Mouse (Mus musculus) heart, postnatal 10 days (tissue): ENCODE results near the gene Ddias. TPM values are rescaled to one million over a fixed set of nuclear protein-coding genes. Genes with fewer than 3 reads are reported as not detected.
"Not testable (repeated sequence)": the region's sequence is repeated elsewhere in the genome, so short reads cannot be mapped to it uniquely, and the experiment has no call there.

ENCODE experiments used
- DNase-seq, 2 experiments: peaks; one replicate each; pipeline ENCODE4 v3.0.0; 2021
- intact Hi-C: fragments of 180-260 bp; cut with DNase I; formaldehyde crosslinking; loops from one replicate; pipeline ENCODE4 v1.15.1; 2025
- total RNA-seq, 2 experiments: library from RNA; stranded (reverse); gene quantifications; 2 replicates each; pipeline ENCODE4 v1.2.3; 2021

Gene Ddias
- total RNA-seq, result 1 to 10 TPM; 2.2 to 3.0 TPM

DNA sequence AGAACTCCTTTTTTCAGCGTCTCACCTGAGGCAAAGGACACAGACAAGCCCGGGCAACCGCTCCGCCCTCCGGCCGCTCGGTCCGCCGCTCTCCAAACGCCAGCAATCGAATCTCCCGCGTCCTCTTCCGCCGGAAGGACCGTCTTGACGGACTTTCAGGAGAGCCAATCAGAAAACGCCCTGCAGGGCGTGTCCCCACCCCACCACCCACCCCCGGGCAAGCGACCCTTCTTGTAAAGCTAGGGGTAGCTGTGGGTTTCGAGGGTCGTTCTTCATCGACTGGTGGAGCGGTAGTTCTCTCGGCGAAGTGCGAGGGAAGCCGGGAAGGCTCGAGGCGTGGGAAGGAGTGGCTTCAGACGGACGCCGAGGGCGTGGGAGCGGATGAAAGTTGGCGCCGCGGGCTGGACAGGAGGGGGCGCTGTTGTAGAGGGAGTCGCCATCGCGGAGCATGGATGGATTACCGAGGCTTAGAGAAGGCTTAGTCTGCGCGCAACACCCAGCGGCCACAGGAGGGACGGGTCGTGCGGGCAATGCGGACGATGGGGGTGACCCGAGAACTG lies at the start of gene Ddias, which contains the start of gene Prcp:
Gene Ddias (minus strand): TSS at position 132 of the 560 bp plus-strand sequence.
Gene Prcp (plus strand): TSS at position 355 of the 560 bp plus-strand sequence.
- intact Hi-C loops, result loop anchor here (1.0 to 5.0 kb wide), 4 partner anchors 19 to 132 kb away; partner anchors contain the start of gene Rab30

DNA sequence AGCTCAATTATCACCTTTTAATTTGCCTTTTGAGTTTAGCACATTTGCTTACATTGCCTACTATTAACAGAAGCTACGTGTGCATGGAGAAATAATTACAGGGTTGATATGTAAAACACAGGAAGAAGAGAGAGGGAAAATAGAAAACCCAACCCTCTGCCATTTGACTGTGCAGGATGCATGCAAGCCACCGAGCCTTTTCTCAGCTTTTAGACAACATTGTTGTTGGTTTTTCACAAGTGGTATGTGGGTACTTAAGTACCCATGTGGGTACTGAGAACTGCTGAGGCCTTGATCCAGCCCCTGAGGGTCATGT lies 46.8 kb upstream of the Ddias start:
- no peak for DNase-seq
- intact Hi-C loops, result no loop called here

More for the DNA sequence above, at the start of gene Ddias, which contains the start of gene Prcp:
- peak; percentile 96 to 98 for DNase-seq

DNA sequence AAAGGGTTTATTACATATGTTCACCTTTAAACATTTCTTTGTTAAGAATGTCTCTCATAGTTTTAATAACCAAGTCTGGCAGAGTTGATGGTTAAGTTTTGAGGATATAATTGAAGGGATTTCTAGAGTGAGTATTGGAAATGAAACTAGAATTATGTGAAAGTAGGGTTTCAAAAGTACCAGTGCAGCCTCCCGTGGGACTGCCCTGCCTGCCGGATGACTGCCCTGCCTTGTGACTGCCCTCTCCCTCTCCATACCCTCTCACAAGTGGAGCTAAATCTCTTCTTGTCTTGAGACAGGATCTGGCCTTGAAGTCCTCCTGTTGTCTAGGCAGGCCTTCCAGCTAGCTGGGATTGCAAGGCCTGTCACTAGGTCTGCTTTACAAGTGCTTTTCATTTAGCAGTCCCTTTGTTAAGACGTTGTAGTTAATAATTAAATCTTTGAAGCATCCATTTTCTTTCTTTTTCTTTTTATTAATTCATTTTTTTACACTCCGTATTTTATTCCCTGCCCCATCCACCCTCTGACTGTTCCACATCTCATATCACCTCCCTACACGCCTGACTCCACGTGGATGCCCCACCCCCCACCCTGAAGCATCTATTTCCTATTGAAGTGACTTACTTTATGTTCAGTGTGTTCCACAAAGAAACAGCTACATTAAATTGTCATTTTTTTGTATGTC lies 46.3 kb upstream of the Ddias start:
- DNase-seq, result no peak
- intact Hi-C loops, result no loop called here

DNA sequence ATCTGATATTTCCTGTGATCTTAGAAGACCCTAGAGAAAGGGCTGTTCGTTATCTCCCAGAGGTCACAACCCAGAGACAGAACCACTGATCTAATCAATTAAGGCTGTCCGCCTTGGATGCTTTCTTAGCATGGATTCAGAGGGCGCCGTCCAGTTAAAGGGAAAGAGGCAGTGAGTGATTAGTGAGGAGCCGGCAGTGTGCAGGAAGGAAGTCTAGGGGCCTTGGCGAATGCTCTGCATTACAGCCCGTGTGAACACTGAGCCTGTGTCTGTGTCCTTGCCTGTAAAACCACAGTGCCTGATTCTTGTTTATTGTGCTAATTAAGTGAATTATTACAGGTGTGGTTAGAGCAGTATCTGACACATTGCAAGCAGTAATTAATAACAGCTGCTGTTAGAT lies 30.2 kb upstream of the Ddias start:
- not testable (repeated sequence) for DNase-seq

DNA sequence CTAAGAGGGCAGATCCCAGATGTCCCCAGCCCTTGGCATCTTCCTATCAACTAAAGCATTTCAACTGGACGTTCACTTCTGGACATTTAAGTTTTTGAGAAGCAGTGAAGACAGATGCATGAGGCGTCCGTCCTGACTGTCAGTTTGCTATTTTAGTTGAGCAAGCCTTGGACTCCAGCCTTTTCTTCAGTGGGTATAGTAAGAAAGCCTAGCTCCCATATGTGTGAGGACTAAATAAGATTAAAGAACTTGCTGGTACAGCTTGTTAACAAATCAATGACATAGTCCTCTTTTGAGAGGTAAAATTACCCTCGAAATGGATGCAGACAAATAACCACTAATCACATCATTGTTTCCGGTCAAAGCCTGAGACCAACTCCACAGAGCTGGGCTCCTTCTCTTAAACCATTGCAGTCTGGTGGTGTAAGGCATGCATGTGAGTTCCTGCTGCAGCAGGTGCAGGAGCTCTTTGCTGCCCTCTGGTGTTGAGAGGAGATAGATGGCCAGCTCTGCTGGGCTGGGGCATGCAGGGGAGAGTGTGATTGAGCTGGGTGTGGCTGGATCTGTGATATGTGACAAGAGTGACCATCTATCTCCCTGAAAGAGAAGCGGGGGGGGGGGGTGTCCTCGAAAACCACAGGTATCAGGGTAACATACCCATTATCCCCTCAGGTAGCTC lies 29.5 kb upstream of the Ddias start:
- peak; percentile 71 to 80 for DNase-seq
- intact Hi-C loops, result loop anchor here (1.0 kb wide), 1 partner anchor 29 kb away; the partner anchor contains the start of genes Ddias and Prcp

More for the DNA sequence above, 30.2 kb upstream of the Ddias start:
- intact Hi-C loops, result not testable (repeated sequence)

DNA sequence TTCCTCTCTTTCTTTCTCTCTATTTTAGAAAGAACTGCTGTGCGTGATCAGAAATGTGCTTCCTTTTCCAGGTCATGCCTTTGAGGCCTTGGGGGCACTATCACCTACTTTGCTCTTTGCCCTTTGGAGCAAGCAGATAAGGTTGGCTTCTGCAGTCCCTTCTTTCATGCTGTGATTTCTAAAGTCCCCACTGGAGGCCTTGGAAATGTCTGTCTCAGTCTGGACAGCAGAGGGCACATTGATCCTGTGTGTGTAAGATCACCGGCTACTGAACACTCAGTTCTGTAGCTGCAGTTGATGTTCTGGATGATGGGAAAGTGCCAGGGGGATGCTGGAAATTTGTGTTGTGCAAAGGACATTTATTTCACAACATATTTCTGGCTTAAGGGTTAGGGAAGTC lies 23.0 kb upstream of the Ddias start:
- DNase-seq, result peak; percentile 41 to 55
- intact Hi-C loops, result loop anchor here (2.0 to 5.0 kb wide), 2 partner anchors 65 to 200 kb away; no protein-coding TSS in a partner anchor

DNA sequence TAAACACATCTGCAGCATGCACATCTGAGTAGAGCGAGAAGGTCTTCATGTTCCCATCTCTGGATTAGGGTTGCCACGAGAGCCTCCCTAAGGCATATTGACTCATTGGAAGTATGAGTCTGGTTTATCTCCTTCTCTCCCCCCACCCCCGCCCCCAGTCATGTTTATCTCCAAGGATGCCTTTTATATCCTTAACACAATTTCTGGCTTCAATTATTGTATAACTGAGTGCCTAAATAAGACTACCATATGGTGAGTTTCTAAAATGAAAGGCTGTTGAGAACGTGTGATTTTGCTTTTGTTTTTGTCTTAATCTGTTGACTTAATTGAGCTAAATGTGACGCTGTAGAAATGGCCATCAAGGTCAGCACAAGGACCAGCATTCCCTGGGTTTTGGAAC lies 22.0 kb upstream of the Ddias start:
- DNase-seq, result no peak

DNA sequence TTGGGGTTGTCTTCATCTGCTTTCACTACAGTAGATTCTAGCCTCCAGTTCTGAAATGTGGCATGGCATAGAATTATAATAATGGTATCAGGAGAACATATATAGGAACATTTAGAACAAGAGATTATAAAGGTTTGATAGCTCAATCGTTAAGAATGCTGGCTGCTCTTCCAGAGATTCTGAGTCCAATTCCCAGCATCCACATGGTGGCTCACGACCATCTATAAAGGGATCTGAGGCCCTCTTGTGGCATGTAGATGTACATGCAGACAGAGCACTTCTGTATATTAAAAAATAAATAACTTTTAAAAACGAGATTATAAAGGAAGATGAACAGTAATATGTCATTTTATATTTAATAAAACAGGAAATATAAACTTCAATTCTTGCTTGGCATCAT lies 19.4 kb upstream of the Ddias start:
- intact Hi-C loops, result loop anchor here (1.0 kb wide), 1 partner anchor 19 kb away; the partner anchor contains the start of genes Ddias and Prcp
- DNase-seq, result no peak

More for the DNA sequence above, 22.0 kb upstream of the Ddias start:
- intact Hi-C loops, result loop anchor here (2.0 to 5.0 kb wide), 2 partner anchors 66 to 201 kb away; no protein-coding TSS in a partner anchor

DNA sequence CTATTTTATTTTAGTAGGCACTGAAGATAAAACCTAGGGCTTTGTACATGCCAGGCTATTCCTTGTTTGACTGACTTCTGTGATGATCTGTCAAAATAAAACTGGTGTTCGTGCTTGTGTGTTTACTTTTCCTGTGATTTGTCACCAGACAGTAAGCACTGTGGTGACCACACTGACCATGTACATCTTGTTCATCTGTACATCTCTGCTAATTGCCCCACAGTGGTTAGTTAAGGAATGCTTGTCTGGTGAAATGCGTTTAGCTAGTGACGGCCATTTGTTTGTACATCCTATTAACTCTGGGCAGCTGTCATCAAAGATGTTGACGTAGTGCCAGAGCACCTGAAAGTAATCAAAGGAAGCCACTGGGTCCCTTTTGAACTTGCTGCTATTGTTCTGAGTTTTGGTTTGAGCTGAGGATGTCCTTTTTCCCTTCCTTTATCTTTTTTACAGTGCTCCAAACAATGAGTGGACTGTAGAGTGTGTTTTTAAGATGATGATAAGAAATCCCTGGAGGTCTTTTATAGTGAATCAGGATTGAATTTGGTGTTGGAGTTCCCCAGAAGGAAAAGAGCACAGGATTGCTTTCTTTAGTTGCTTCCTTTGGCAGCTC lies 16.7 kb upstream of the Ddias start:
- intact Hi-C loops, result no loop called here

DNA sequence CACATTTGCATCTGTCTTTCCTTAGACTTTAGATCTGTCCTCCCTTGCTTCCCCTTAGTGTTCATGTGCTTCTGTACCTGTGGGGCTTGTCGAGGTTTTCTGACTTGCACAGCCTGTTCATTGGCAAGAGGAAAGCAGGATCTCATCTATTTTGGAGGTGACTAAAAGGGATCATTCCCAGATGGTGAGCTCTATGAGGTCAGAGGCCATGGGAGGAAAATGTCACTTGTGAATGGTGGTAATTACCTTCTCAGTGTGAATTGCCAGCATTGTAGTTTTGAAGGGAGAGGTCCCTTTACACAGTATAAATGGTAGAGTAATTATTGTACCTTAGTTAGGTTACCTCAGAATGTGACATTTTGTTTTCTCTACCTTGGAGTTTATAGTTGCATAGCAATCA lies 16.2 kb upstream of the Ddias start:
- no peak for DNase-seq
- intact Hi-C loops, result no loop called here

More for the DNA sequence above, 16.7 kb upstream of the Ddias start:
- peak in 1 of 2 experiments; percentile 35 for DNase-seq

DNA sequence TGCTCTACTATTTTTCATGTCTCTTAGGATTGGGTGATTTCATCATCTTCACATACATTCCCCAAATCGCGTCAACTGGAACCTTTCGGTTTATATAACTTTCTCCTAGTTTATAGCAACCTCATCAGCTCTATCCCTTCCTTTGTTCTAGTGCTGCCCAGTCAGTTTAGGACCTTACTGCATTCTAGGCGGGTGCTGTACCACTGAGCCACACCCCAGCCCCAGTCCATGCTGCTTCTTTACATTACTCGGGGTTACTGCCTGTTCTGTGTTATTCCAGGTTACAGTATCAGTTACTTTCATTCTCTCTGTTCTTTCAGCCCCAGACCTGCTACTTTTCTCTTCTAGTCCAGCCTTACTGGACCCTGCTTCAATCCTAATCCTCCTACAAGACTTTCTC lies 13.2 kb upstream of the Ddias start:
- intact Hi-C loops, result no loop called here

DNA sequence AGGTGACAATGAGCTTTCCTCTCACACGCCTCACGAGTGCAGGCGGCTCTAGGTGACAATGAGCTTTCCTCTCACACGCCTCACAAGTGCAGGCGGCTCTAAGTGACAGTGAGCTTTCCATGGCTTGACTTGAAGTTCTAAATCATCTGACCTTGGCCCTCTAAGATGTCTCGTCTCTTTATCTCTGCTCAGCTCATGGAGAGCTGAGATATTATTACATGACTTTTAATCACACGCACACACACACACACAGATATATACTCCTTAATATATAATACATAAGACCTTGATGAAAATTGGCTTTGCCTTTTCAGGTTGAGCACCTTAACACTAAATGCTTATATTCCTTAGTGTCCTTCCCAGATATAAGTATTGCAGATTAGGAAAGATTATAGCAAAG lies 12.8 kb upstream of the Ddias start:
- intact Hi-C loops, result no loop called here
- no peak for DNase-seq

More for the DNA sequence above, 13.2 kb upstream of the Ddias start:
- DNase-seq, result no peak

DNA sequence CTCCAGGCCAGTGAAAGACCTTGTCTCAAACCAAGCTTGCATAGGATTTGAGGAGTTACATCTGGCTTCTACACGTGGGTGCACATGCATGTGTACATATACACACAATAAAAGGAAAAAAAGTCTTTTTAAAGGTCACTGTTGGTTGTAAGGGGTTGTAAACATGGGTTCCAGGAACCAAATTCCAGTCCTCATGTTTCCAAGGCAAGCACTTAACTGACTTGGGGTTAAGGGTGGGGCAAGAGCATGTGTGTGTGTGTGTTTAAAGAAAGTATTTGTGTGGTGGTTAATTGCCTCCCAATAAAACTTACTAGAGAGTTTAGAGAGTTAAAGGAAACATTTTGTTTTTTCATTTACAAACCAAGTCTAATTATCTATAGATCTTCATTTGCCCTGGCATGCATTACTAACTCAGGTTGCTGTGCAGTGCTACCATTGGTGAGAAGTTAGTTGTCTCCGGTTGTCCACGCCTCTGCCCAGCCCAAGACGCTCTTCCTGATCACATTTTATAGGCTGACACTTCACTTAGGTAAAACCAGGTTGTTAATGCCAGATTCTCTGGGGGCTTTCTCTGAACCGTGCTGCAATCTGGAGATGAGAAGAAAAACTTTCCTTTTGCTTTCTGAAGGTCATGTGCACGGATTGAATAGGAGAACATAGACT lies 11.1 kb upstream of the Ddias start:
- DNase-seq, result no peak
- intact Hi-C loops, result no loop called here

DNA sequence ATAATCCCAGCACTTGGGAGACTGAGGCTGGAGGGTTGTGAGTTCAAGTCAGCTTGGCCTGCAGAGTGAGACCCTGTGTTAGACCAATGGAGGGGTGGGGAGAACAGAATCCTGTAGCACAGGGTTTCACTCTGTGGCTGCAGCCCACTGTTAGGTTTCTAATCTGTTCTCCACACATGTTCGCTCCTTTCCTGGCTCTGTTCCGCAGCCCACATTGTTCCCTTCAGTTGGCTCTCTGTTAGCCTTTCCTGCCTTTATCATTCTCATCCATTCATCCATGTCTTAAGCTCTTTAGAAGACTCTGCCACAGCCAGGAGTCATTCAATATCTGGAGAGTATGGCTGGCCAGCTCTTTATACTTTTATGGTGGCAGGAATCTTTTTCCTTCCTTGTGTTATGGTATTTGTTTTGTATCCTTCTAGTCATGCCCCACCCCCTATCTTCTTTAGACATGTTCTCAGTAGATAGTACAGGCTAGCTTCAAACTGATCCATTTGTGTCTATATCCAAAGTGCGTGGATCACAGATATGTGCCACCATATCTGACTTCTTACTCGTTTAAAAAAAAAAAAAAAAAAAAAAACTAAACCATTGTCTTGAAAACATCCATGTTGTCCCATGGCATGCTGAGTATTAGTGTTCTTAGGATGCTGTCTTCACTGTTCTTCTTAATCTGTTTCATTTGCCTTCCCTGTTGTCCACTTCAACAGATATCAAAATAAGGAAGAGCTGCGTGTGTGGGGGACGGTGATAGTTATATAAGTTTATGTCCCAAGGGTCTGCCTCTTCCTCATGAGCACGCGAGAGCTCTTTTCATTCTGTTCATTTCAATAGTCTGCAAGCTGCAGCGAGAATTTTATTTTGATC lies 10.0 kb upstream of the Ddias start:
- peak in 1 of 2 experiments; percentile 29 for DNase-seq
- intact Hi-C loops, result no loop called here

DNA sequence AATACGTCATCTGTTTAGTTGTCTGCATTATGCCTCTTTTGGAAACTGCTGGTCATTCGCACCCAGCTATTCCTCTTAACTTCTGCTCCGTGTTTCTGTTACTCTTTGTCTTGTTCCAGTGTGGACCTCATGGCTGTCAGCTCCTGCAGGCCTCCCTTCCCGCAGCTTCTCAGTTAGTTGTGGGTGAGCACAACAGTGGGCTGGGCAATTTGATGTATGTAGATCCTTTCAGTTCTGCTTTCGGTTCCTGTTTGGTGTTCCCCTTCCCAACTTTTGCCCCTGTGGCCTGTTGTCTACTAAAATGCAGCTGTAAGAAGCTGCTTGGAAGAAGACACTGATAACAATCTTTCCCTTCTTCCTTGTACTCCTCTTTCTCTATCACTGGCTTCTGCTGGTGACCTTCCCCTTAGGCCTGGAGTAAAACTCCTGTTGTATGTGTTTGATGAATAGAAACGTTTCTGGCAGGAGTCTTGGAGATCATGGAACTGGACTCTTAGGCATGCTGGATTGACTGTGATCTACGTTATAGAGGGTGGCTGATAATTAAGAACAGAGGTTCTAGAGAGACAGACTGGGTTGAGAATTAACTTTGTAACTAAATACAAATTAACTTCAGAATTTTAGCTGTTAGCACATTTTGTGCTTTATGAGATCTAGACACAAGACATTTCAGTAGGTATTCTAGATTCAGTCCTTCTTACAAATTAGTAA lies 4.7 kb upstream of the Ddias start:
- no peak for DNase-seq

DNA sequence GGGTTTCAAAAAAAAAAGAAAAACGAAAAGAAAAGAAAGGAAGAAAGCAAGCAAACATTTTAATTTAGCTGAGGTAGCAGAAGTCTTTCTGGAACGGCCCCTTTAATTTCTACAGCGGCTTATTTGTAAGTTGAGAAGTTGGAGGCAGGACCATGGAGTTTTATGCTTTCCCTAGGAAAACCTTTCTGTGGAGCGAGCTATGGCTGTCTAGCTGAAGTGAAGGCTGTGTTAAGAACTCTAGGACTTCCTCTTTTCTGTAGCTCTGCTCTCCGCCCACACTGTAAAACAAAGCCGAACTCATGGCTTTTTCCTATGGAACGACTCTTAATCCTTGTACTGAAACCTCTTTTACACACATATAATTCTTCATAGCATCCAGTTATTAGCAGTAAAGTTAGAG lies 2.5 kb upstream of the Ddias start:
- intact Hi-C loops, result loop anchor here (2.0 kb wide), 1 partner anchor 82 kb away; no protein-coding TSS in a partner anchor
- peak in 1 of 2 experiments; percentile 15 for DNase-seq

More for the DNA sequence above, 4.7 kb upstream of the Ddias start:
- intact Hi-C loops, result no loop called here

DNA sequence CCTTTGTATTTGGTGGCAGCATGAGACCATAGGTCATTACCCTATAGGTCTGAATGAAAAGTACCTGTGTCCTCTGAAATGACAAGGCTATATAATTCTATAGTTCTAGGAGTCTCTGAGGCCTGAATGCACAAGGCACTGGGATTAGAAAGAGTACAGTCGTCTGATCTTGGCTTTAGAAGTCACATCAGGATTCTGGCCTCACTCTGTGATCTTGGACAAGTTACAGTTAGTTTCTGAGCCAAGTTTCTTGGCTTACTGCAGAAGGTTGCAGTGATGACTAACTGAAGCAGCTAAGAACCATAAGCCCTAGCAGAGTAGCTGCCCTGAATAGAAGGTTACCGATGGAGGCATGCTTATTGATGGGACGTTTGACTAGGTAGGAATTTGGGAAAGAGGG lies 2.0 kb upstream of the Ddias start:
- intact Hi-C loops, result loop anchor here (2.0 kb wide), 1 partner anchor 83 kb away; no protein-coding TSS in a partner anchor
- DNase-seq, result peak; percentile 52 to 57

DNA sequence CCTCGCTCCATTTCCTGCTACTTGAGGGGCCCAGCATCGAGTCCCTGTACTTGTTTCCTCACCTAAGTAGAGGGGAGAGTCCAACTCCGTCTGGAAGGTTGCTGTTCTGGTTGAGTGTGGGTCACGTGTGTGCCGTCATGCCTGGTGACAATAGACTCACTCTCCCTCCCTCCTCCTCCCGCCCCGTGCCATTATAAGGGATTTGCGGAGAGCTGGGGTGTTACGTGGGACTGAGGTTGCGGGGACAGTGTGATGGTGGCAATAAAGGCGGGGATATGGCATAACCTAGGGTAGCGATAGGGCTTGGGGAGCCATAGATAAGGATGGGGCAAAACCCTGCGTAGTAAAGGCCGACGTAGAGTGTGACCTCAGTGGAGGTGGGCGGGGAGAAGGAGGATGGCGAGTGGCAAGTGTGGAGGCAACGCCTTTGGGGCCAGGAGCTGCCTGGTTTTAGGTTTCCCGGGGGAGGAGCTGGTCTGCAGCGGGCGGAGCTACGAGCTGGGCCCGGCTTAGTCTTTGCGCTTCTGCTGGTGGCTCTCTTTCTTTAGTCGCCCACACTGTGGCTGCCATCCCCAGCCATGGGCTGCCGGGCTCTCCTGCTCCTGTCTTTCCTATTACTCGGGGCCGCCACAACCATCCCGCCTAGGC lies 838 bp upstream of the Ddias start:
- DNase-seq, result peak; percentile 90 to 91
- intact Hi-C loops, result loop anchor here (1.0 to 5.0 kb wide), 5 partner anchors 18 to 220 kb away; partner anchors contain the start of gene Rab30
